Mouse (Mus musculus): Measurements from ENCODE around the gene Ms4a6d.
"Not testable (repeated sequence)": the region's sequence is repeated elsewhere in the genome, so short reads cannot be mapped to it uniquely, and the experiment has no call there.

Gene Ms4a6d

GRCm38 (mm10) chr19:11547911-11548310, 56.7 kb downstream of the Ms4a6d start:
- DNase-seq, result no peak

- DNase-seq, result not testable (repeated sequence)
Measured at GRCm38 (mm10) chr19:11544383-11544782, 60.3 kb downstream of the Ms4a6d start.

GRCm38 (mm10) chr19:11540166-11540821, 64.4 kb downstream of the Ms4a6d start:
- DNase-seq, result not testable (repeated sequence)

- DNase-seq, result no peak
Measured at GRCm38 (mm10) chr19:11537336-11537735, 67.3 kb downstream of the Ms4a6d start.

Data from layer of hippocampus, adult 9-11 months (tissue).